Mouse (Mus musculus) MEL (cell line): ENCODE measurements around the gene Mlc1. TPM values are rescaled to one million over a fixed set of nuclear protein-coding genes. Genes with fewer than 3 reads are reported as not detected.

Experiments
- DNase-seq: peaks from one replicate; pipeline ENCODE4 v3.0.0; 2011; ENCODE audit warnings: low read depth, low spot score
- H3K27ac ChIP-seq: 2 replicates; pipeline ENCODE4 v1.5.1; 2012; ENCODE audit warnings: low read depth, mild to moderate bottlenecking, control low read depth, low read length, moderate library complexity; ENCODE audit not compliant: control insufficient read depth
- H3K27me3 ChIP-seq, 2 experiments: fragments of 150-350 bp in 1 of 2; sonication (generic) in 1 of 2; 2 replicates each; pipeline ENCODE4 v1.6.1; 2012; ENCODE audit warnings: low read length in 2 of 2, mild to moderate bottlenecking in 2 of 2, improper control_type of control experiment in 1 of 2, moderate library complexity in 1 of 2; ENCODE audit not compliant: insufficient read depth in 2 of 2, control insufficient read depth in 1 of 2
- H3K36me3 ChIP-seq, 2 experiments: 2 replicates each; pipeline ENCODE4 v1.6.1; 2012 to 2014; ENCODE audit warnings: low read length in 2 of 2, improper control_type of control experiment in 1 of 2, inconsistent platforms in 1 of 2, mild to moderate bottlenecking in 1 of 2; ENCODE audit not compliant: insufficient read depth in 2 of 2, control insufficient read depth in 1 of 2
- H3K4me1 ChIP-seq, 2 experiments: fragments of 150-350 bp in 1 of 2; sonication (generic) in 1 of 2; 2 replicates each; pipeline ENCODE4 v1.6.1; 2012; ENCODE audit warnings: low read length in 2 of 2, improper control_type of control experiment in 1 of 2, mild to moderate bottlenecking in 1 of 2; ENCODE audit not compliant: insufficient read depth in 2 of 2, control insufficient read depth in 1 of 2
- H3K4me3 ChIP-seq, 2 experiments: fragments of 150-350 bp in 1 of 2; sonication (generic) in 1 of 2; 2 replicates each; pipeline ENCODE4 v1.5.1; 2012; ENCODE audit warnings: low read depth in 2 of 2, low read length in 2 of 2, mild to moderate bottlenecking in 2 of 2, moderate library complexity in 2 of 2, control low read depth in 1 of 2, improper control_type of control experiment in 1 of 2; ENCODE audit not compliant: control insufficient read depth in 1 of 2, insufficient read depth in 1 of 2
- H3K79me2 ChIP-seq: 2 replicates; pipeline ENCODE4 v1.6.1; 2012; ENCODE audit warnings: mild to moderate bottlenecking, low read length, moderate library complexity; ENCODE audit not compliant: control insufficient read depth, poor library complexity, insufficient read depth
- H3K9ac ChIP-seq: 2 replicates; pipeline ENCODE4 v1.6.1; 2012; ENCODE audit warnings: low read depth, mild to moderate bottlenecking, control low read depth, low read length, moderate library complexity; ENCODE audit not compliant: control insufficient read depth, poor library complexity, severe bottlenecking
- H3K9me3 ChIP-seq: fragments of 150-350 bp; sonication (generic); replicated peaks from 2 replicates; pipeline ENCODE4 v1.6.1; 2012; ENCODE audit warnings: mild to moderate bottlenecking, low read length, improper control_type of control experiment, moderate library complexity; ENCODE audit not compliant: insufficient read depth
- BHLHE40 ChIP-seq: IDR thresholded peaks from 2 replicates; pipeline ENCODE4 v1.6.1; 2012; ENCODE audit warnings: low read depth, mild to moderate bottlenecking, inconsistent platforms, low read length, improper control_type of control experiment, borderline replicate concordance
- CHD2 ChIP-seq: IDR thresholded peaks from 2 replicates; pipeline ENCODE4 v1.6.1; 2011; ENCODE audit warnings: low read length, improper control_type of control experiment
- CTCF ChIP-seq, 3 experiments: IDR thresholded peaks in 2 of 3; conservative IDR thresholded peaks in 1 of 3; 2 replicates each; pipeline ENCODE4 v1.5.1; 2011 to 2012; ENCODE audit warnings: low read length in 3 of 3, low read depth in 2 of 3, mild to moderate bottlenecking in 2 of 3, improper control_type of control experiment in 1 of 3, inconsistent platforms in 1 of 3, mixed read lengths in 1 of 3, moderate library complexity in 1 of 3; ENCODE audit not compliant: control insufficient read depth in 1 of 3, insufficient read depth in 1 of 3, poor library complexity in 1 of 3, severe bottlenecking in 1 of 3
- ELF1 ChIP-seq: IDR thresholded peaks from 2 replicates; pipeline ENCODE4 v1.6.1; 2014; ENCODE audit warnings: low read depth, mild to moderate bottlenecking, inconsistent platforms, low read length, improper control_type of control experiment, moderate library complexity
- GABPA ChIP-seq: IDR thresholded peaks from 2 replicates; pipeline ENCODE4 v1.6.1; 2012; ENCODE audit warnings: low read depth, mild to moderate bottlenecking, inconsistent platforms, low read length, improper control_type of control experiment, moderate library complexity
- KAT2A ChIP-seq: conservative IDR thresholded peaks from 2 replicates; pipeline ENCODE4 v1.6.1; 2012; ENCODE audit warnings: low read depth, low read length, improper control_type of control experiment, inconsistent platforms
- MAFK ChIP-seq: IDR thresholded peaks from 2 replicates; pipeline ENCODE4 v1.6.1; 2011; ENCODE audit warnings: low read depth, mild to moderate bottlenecking, low read length, improper control_type of control experiment, borderline replicate concordance
- MAX ChIP-seq: IDR thresholded peaks from 2 replicates; pipeline ENCODE4 v1.6.1; 2011; ENCODE audit warnings: low read length, improper control_type of control experiment
- MAZ ChIP-seq: IDR thresholded peaks from 2 replicates; pipeline ENCODE4 v1.6.1; 2012; ENCODE audit warnings: low read depth, mild to moderate bottlenecking, inconsistent platforms, low read length, improper control_type of control experiment
- NELFE ChIP-seq: IDR thresholded peaks from 2 replicates; pipeline ENCODE4 v1.6.1; 2011; ENCODE audit warnings: low read depth, low read length, improper control_type of control experiment
- POLR2AphosphoS5 ChIP-seq: IDR thresholded peaks from 2 replicates; pipeline ENCODE4 v1.6.1; 2012; ENCODE audit warnings: low read depth, borderline replicate concordance, mild to moderate bottlenecking, inconsistent platforms, low read length, moderate library complexity, mixed read lengths
- RAD21 ChIP-seq: IDR thresholded peaks from 2 replicates; pipeline ENCODE4 v1.6.1; 2011; ENCODE audit warnings: mild to moderate bottlenecking, low read depth, low read length, improper control_type of control experiment
- SIN3A ChIP-seq: IDR thresholded peaks from 2 replicates; pipeline ENCODE4 v1.6.1; 2012; ENCODE audit warnings: low read length, improper control_type of control experiment, inconsistent platforms
- SMC3 ChIP-seq: IDR thresholded peaks from 2 replicates; pipeline ENCODE4 v1.6.1; 2011; ENCODE audit warnings: low read depth, low read length, improper control_type of control experiment
- USF2 ChIP-seq, 2 experiments: IDR thresholded peaks; 2 replicates each; pipeline ENCODE4 v1.6.1; 2011 to 2012; ENCODE audit warnings: improper control_type of control experiment in 2 of 2, low read length in 2 of 2, borderline replicate concordance in 1 of 2, inconsistent platforms in 1 of 2, low read depth in 1 of 2, mild to moderate bottlenecking in 1 of 2; ENCODE audit not compliant: insufficient read depth in 1 of 2
- ZC3H11A ChIP-seq: IDR thresholded peaks from 2 replicates; pipeline ENCODE4 v1.6.1; 2012; ENCODE audit warnings: low read depth, mild to moderate bottlenecking, inconsistent platforms, low read length, improper control_type of control experiment
- polyA plus RNA-seq, 2 experiments: library from polyadenylated mRNA; stranded (reverse) in 1 of 2; unstranded in 1 of 2; fragments of >175 nt in 1 of 2; fragments of >200 nt in 1 of 2; gene quantifications; 2 replicates each; pipeline versions ENCODE4 v1.2.1 to v1.2.4; 2012; ENCODE audit warnings: low replicate concordance in 2 of 2, low read depth in 1 of 2; ENCODE audit not compliant: insufficient read length in 2 of 2, insufficient read depth in 1 of 2, missing spikeins in 1 of 2
- total RNA-seq: library from RNA; depleted of rRNA; stranded (reverse); fragments of 300-350 nt; gene quantifications from 2 replicates; pipeline ENCODE4 v1.2.3, GENCODE M21; 2012

Mlc1 gene
- total and polyA plus RNA-seq, 3 experiments: not detected

GRCm38 (mm10) chr15:88932667-88933066 is 46.1 kb downstream of the Mlc1 start:
- Histone ChIP-seq H3K27ac (no peak overlapping the region), H3K9ac (no peak overlapping the region), H3K36me3 (no peaks in the 10 kb centered on the region), H3K27me3 (peaks cover 0 to 4% of the 10 kb centered on the region in 2 experiments; a peak in 3 of 4 replicates), H3K4me1 (no peaks in the 10 kb centered on the region), H3K9me3 (no peaks in the 10 kb centered on the region), H3K79me2 (no peaks in the 10 kb centered on the region), H3K4me3 (no peak overlapping the region)
- DNase-seq: no peak
- no peak for TF ChIP-seq MAZ

- H3K27me3 ChIP-seq: peaks cover 0 to 11% of the 10 kb centered on the region in 2 experiments; a peak in 2 of 4 replicates
- DNase-seq: no peak
- no peaks in the 10 kb centered on the region for H3K79me2 ChIP-seq
- H3K27ac ChIP-seq: no peak overlapping the region
- no peaks in the 10 kb centered on the region for H3K4me1 ChIP-seq
- no peaks in the 10 kb centered on the region for H3K36me3 ChIP-seq
- H3K9ac ChIP-seq: no peak overlapping the region
- H3K9me3 ChIP-seq: no peaks in the 10 kb centered on the region
- TF ChIP-seq GABPA: no peak
- TF ChIP-seq ZC3H11A: no peak
- TF ChIP-seq RAD21: no peak
- TF ChIP-seq SMC3: no peak
- no peak for TF ChIP-seq MAX
- no peak for TF ChIP-seq POLR2AphosphoS5
- no peak for TF ChIP-seq BHLHE40
- no peak for TF ChIP-seq ELF1
- TF ChIP-seq MAFK: no peak
- TF ChIP-seq NELFE: no peak
- TF ChIP-seq CHD2: no peak
- no peak for TF ChIP-seq KAT2A
- TF ChIP-seq USF2 (IDR thresholded peaks at IDR 0.05; ENCODE audit: borderline replicate concordance in 1 of 2, insufficient read depth in 1 of 2, low read depth in 1 of 2, low read length in 2 of 2): no peak
- no peak overlapping the region for H3K4me3 ChIP-seq
Observed at GRCm38 (mm10) chr15:88921992-88922310, 56.9 kb downstream of the Mlc1 start.

- peaks cover 0 to 10% of the 10 kb centered on the region in 2 experiments; a peak in 2 of 4 replicates for H3K27me3 ChIP-seq
- H3K27ac ChIP-seq: no peak overlapping the region
- no peaks in the 10 kb centered on the region for H3K4me1 ChIP-seq
- H3K9me3 ChIP-seq: no peaks in the 10 kb centered on the region
- TF ChIP-seq RAD21 (peak; percentile 84), SIN3A (peak; percentile 33; the same call in 1 of the 2 replicates), MAFK (no peak), CTCF (IDR thresholded peaks at IDR 0.05 in 2 of 3, conservative IDR thresholded peaks at IDR 0.05 in 1 of 3; ENCODE audit: control insufficient read depth in 1 of 3, insufficient read depth in 1 of 3, low read depth in 2 of 3, low read length in 3 of 3, poor library complexity in 1 of 3, severe bottlenecking in 1 of 3) (peak; percentile 69 to 87 (median 78)), ZC3H11A (peak; percentile 69), SMC3 (peak; percentile 86), KAT2A (no peak)
- TF ChIP-seq, all 39 proteins: peak for 5
- peak; percentile 80 for DNase-seq
- H3K9ac ChIP-seq: no peak overlapping the region
- no peak overlapping the region for H3K4me3 ChIP-seq
- H3K79me2 ChIP-seq: no peaks in the 10 kb centered on the region
- H3K36me3 ChIP-seq: no peaks in the 10 kb centered on the region
Observed at GRCm38 (mm10) chr15:88921131-88921991, 57.4 kb downstream of the Mlc1 start.
